Mouse (Mus musculus): ENCODE results near the gene Olfr1440. TPM values are rescaled to one million over a fixed set of nuclear protein-coding genes. Genes with fewer than 3 reads are reported as not detected.

The Olfr1440 gene
- polyA plus RNA-seq, 1 experiment from 2014 or later, result not detected

DNA sequence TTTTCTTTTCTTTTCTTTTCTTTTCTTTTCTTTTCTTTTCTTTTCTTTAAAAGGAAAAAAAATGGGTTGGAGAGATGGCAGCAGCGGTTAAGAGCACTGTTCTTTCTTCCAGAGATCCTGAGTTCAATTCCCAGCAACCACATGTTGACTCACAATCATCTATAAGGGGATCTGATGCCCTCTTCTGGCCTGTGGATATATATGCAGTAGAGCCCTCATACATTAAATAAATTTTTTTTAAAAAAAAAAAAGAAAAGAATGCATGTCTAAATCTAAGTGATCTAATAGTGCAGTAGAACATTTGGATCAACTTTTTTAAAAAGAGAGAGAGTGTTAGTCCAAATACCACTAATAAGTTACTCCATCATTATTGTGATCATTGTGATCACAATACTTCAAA lies 34.6 kb downstream of the Olfr1440 start:
- TF ChIP-seq EP300 (IDR thresholded peaks at IDR 0.05) (no peak), CTCF (IDR thresholded peaks at IDR 0.05) (no peak)
- DNase-seq (ENCODE audit: low spot score) (no peak), ATAC-seq (no peak)
- 86% methylated on average over 1 of the region's 1 CpGs for WGBS
- H3K4me3 ChIP-seq (ENCODE audit: low read depth, low read length), result no peak overlapping the region
- no peaks in the 10 kb centered on the region for H3K27me3 ChIP-seq (replicated peaks; ENCODE audit: insufficient read depth, low read length)
- no peaks in the 10 kb centered on the region for H3K4me1 ChIP-seq (ENCODE audit: insufficient read depth, low read depth, low read length)
- no peaks in the 10 kb centered on the region for H3K9me3 ChIP-seq (ENCODE audit: low read length)
- no peak overlapping the region for H3K4me2 ChIP-seq (replicated peaks; ENCODE audit: low read depth, low read length)
- no peak overlapping the region for H3K27ac ChIP-seq (ENCODE audit: low read length)
- no peaks in the 10 kb centered on the region for H3K36me3 ChIP-seq (ENCODE audit: insufficient read depth, low read length)
- no peak overlapping the region for H3K9ac ChIP-seq (replicated peaks; ENCODE audit: low read depth)

DNA sequence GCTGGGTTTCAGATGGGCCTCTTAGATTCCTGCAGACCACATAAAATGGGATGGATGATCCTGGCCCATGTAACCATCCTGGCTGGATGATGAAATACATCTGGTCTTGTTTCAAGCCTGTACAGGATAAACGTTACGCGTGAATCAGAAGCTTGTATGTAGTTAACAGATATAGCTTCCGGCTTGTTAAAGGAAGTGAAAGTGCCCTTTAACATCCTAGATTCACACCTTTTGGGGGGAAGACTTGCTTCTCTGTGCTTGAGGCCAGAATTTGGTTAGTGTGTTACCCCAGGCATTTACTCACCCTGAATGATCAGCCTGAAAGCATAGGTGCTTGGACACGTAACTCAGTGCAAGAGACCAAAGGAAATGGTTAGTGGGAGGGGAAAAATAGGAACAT lies 40.0 kb downstream of the Olfr1440 start:
- H3K4me2 ChIP-seq (replicated peaks; ENCODE audit: low read depth, low read length), result no peak overlapping the region
- H3K4me1 ChIP-seq (ENCODE audit: insufficient read depth, low read depth, low read length), result no peaks in the 10 kb centered on the region
- TF ChIP-seq EP300 (IDR thresholded peaks at IDR 0.05), result no peak
- TF ChIP-seq CTCF (IDR thresholded peaks at IDR 0.05), result no peak
- no peaks in the 10 kb centered on the region for H3K27me3 ChIP-seq (replicated peaks; ENCODE audit: insufficient read depth, low read length)
- DNase-seq (ENCODE audit: low spot score) (no peak), ATAC-seq (no peak)
- H3K27ac ChIP-seq (ENCODE audit: low read length), result no peak overlapping the region
- H3K9me3 ChIP-seq (ENCODE audit: low read length), result no peaks in the 10 kb centered on the region
- no peaks in the 10 kb centered on the region for H3K36me3 ChIP-seq (ENCODE audit: insufficient read depth, low read length)
- WGBS, result 81% methylated on average over 5 of the region's 5 CpGs
- H3K4me3 ChIP-seq (ENCODE audit: low read depth, low read length), result no peak overlapping the region
- no peak overlapping the region for H3K9ac ChIP-seq (replicated peaks; ENCODE audit: low read depth)

DNA sequence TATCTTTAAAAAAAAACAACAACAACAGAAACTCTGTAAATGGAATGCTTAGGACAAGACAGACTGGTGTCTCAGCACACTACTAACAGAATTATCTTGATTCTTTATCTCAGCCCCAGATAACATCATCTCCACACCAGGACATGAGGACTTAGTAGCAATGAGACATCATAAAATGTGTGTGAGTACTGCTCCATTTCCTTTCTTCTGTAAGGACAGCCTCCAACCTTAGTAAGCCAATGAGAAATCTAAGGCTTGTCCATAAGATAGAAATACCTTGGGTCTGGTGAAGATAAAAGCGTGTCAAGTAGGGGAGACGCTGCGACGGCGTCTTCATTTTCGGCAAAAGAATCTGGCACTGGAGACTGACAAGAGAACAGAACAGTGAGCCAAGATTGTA lies 40.5 kb downstream of the Olfr1440 start, which contains the start of gene Pfpl:
Pfpl (plus strand) TSS at position 301 of the 400 bp plus-strand sequence.
- H3K4me1 ChIP-seq (ENCODE audit: insufficient read depth, low read depth, low read length), result no peaks in the 10 kb centered on the region
- H3K9ac ChIP-seq (replicated peaks; ENCODE audit: low read depth), result no peak within 1 kb of the TSS
- no peak for ATAC-seq
- no peak within 1 kb of the TSS for H3K27ac ChIP-seq (ENCODE audit: low read length)
- H3K9me3 ChIP-seq (ENCODE audit: low read length), result no peaks in the 10 kb centered on the region
- no peaks in the 10 kb centered on the region for H3K36me3 ChIP-seq (ENCODE audit: insufficient read depth, low read length)
- no peak for DNase-seq (ENCODE audit: low spot score)
- WGBS, result 93% methylated on average over 6 of the region's 6 CpGs
- H3K27me3 ChIP-seq (replicated peaks; ENCODE audit: insufficient read depth, low read length), result no peaks in the 10 kb centered on the region
- no peak within 1 kb of the TSS for H3K4me3 ChIP-seq (ENCODE audit: low read depth, low read length)
- no peak within 1 kb of the TSS for H3K4me2 ChIP-seq (replicated peaks; ENCODE audit: low read depth, low read length)
- no peak for TF ChIP-seq EP300 (IDR thresholded peaks at IDR 0.05)
- no peak for TF ChIP-seq CTCF (IDR thresholded peaks at IDR 0.05)

DNA sequence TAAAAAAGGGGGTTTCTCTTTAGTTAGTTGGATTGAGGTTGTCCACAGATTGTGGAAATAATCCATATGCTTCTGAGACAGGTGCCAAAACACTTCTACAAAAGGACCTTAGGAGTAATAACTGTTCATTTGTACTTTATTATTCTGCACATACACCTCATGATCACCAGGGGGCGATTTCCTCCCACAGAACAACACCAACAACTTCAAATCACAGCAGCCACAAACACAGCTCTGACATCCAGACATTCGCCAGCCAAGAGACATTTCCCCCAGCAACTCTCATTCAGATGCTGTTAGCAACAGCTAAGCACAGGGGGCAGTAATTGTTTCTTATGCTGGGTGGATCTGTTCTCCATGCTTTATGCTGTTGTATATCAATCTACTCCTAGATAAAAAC lies 46.0 kb downstream of the Olfr1440 start:
- TF ChIP-seq EP300 (IDR thresholded peaks at IDR 0.05) (no peak), CTCF (IDR thresholded peaks at IDR 0.05) (peak; percentile 82)
- DNase-seq (ENCODE audit: low spot score) (peak; percentile 88), ATAC-seq (peak; percentile 71)
- WGBS, result 2% methylated on average over 2 of the region's 2 CpGs
- no peak overlapping the region for H3K4me2 ChIP-seq (replicated peaks; ENCODE audit: low read depth, low read length)
- no peak overlapping the region for H3K27ac ChIP-seq (ENCODE audit: low read length)
- no peaks in the 10 kb centered on the region for H3K36me3 ChIP-seq (ENCODE audit: insufficient read depth, low read length)
- no peaks in the 10 kb centered on the region for H3K27me3 ChIP-seq (replicated peaks; ENCODE audit: insufficient read depth, low read length)
- no peaks in the 10 kb centered on the region for H3K9me3 ChIP-seq (ENCODE audit: low read length)
- H3K4me1 ChIP-seq (ENCODE audit: insufficient read depth, low read depth, low read length), result no peaks in the 10 kb centered on the region
- no peak overlapping the region for H3K9ac ChIP-seq (replicated peaks; ENCODE audit: low read depth)
- H3K4me3 ChIP-seq (ENCODE audit: low read depth, low read length), result no peak overlapping the region

DNA sequence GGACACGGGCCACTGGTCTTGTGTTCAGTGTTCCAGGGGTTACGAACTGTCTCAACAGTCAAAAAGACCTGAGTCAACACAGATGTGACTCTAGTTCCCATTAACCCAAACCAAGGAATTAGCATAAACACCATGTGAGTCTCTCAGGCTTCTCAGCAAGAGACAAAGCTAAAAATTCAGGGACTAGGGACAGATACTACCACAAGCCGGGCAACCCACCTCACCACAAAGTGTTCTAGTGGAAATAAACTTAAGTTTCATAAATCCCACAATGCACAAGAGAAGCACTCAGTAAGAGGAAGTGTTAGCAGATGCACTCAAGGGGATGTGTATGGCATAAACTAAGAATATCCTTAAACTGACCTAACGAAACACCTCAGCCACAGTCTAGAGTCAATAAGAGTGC lies 47.9 kb downstream of the Olfr1440 start:
- no peak overlapping the region for H3K4me3 ChIP-seq (ENCODE audit: low read depth, low read length)
- DNase-seq (ENCODE audit: low spot score) (peak; percentile 33), ATAC-seq (no peak; the same call in 1 of the 2 replicates)
- no peaks in the 10 kb centered on the region for H3K9me3 ChIP-seq (ENCODE audit: low read length)
- H3K27me3 ChIP-seq (replicated peaks; ENCODE audit: insufficient read depth, low read length), result no peaks in the 10 kb centered on the region
- H3K4me2 ChIP-seq (replicated peaks; ENCODE audit: low read depth, low read length), result no peak overlapping the region
- H3K4me1 ChIP-seq (ENCODE audit: insufficient read depth, low read depth, low read length), result no peaks in the 10 kb centered on the region
- WGBS, result 70% methylated on average over 4 of the region's 4 CpGs
- no peak overlapping the region for H3K27ac ChIP-seq (ENCODE audit: low read length)
- no peaks in the 10 kb centered on the region for H3K36me3 ChIP-seq (ENCODE audit: insufficient read depth, low read length)
- H3K9ac ChIP-seq (replicated peaks; ENCODE audit: low read depth), result no peak overlapping the region
- TF ChIP-seq CTCF (IDR thresholded peaks at IDR 0.05) (no peak), EP300 (IDR thresholded peaks at IDR 0.05) (no peak)

DNA sequence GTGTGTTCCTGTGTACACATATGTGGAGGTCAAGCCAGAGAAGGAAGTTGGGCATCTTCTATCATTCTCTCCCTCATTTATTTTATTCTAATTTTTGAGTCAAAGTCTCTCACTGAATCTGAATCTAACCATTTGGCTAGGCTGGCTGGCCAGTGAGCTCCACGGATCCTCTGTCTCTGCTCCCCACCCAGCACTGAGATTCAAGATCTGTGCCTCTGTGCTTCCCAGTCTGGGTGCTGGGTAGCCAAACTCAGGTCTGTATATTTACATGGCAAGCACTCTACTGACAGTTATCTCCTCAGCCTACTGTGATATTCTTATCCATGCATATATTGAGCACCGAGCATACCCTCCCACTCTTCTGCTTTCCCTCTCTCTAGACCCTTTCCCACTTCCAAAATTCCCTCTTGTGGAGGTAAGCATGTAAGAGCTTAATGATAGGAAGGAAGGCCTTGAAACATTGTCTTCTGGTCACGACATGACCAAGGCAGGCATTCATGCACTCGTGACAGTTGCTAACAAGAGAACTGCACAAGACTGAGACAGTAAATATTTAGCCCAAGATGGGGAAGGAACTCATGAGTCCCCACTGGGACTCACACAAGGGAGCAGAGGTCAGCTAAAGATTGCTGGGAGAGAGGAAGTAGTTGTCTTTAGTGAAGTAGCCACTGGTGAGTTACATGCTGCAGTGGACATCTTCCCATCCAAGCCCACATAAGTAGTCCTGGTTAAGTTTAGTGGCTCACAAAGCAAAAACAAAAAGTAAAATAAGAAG lies 48.9 kb downstream of the Olfr1440 start:
- Histone ChIP-seq H3K4me3 (ENCODE audit: low read depth, low read length) (no peak overlapping the region), H3K4me1 (ENCODE audit: insufficient read depth, low read depth, low read length) (no peaks in the 10 kb centered on the region), H3K4me2 (replicated peaks; ENCODE audit: low read depth, low read length) (no peak overlapping the region), H3K27me3 (replicated peaks; ENCODE audit: insufficient read depth, low read length) (no peaks in the 10 kb centered on the region), H3K27ac (ENCODE audit: low read length) (no peak overlapping the region), H3K36me3 (ENCODE audit: insufficient read depth, low read length) (no peaks in the 10 kb centered on the region), H3K9me3 (ENCODE audit: low read length) (no peaks in the 10 kb centered on the region), H3K9ac (replicated peaks; ENCODE audit: low read depth) (no peak overlapping the region)
- DNase-seq (ENCODE audit: low spot score), result peak; percentile 29
- ATAC-seq, result no peak
- TF ChIP-seq EP300 (IDR thresholded peaks at IDR 0.05), result 0 out of 2 replicates have a peak, but pooled peaks have one; percentile 9
- no peak for TF ChIP-seq CTCF (IDR thresholded peaks at IDR 0.05)
- WGBS, result 59% methylated on average over 4 of the region's 4 CpGs
